Mouse (Mus musculus) Muller cell, postnatal 12 days (primary cell): ENCODE measurements around the gene Cd82.

Experiments used
- DNase-seq: peaks from one replicate; pipeline ENCODE4 v3.0.0-alpha.2; 2015; ENCODE audit errors: inconsistent ontology term

Cd82 gene

GRCm38 (mm10) chr2:93415281-93415680, 47.7 kb downstream of the Cd82 start:
- DNase-seq: no peak

- DNase-seq: no peak
These were observed 48.8 kb downstream of the Cd82 start for GRCm38 (mm10) chr2:93414163-93414562.

DNA sequence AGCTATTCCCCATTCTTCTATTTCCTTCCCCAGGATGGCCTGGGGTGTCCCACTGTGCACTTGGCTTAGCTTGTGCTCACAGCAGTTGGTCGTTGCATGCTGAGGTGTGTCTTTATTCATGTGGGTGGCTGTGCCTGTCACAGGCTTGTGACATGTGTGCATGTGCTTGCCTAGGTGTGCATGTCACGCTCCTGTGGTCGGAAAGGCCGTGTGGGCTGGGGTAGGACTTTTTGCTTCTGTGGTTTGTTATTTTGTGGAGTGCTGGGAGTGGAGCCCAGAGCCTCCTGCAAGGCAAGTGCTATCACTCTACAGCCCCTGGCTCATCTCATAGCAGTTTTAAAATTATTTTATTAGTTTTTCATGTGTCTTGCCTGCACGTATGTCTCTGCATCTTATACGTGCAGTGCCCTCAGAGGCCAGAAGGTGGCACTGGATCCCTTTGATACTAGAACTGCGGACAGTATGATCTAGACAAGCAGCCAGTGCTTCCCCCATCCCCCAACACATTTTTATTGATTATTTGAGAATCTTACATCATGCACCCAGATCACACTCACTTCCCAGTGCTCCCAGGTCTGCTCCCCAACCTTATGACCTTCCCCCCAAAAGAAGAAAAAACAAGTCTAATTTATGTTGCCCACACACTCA, 49.4 kb downstream of the Cd82 start:
- no peak for DNase-seq

GRCm38 (mm10) chr2:93412101-93412500, 50.8 kb downstream of the Cd82 start:
- no peak for DNase-seq

- DNase-seq: peak; percentile 49
These were observed 51.9 kb downstream of the Cd82 start for GRCm38 (mm10) chr2:93410899-93411570.

DNA sequence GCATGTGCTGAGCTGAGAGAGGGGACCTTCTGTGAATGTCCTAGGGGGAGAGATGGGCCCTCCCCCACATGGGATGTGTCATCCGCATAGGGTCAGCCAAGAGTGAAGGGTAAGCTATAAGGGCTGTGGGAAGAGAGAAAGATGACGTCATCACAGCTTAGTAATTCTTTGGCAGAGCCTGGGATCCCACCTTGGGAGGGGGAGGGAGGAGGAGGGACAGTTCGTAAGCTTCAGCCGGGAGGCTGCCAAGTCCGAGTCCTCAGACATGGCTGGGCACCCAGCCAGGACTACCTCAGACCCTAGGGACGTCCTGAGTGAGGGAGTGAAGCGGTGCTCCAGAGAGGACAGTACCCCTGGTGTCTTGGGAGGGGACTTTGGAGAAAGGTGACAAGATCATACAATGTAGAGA, 57.9 kb downstream of the Cd82 start:
- DNase-seq: peak; percentile 90

DNA sequence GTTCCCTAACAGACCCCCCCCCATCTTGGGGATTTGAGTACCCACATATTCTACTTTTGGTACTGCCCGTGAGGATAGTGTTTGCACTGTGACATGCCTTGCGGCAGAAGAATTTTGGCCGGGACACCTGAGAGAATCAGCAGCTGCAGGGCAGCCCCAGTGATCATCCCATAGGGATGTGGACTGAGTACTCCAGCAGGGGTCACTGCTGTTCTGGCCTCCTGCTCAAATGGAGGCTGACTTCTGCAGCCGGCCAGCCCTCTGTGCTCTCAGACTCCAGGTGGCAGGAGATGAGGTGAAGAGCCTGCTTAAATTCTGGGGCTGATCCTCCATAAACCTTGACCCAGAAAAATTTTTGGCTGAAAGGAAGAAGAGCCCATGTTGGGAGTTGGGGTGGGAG, 58.8 kb downstream of the Cd82 start:
- DNase-seq: no peak

DNA sequence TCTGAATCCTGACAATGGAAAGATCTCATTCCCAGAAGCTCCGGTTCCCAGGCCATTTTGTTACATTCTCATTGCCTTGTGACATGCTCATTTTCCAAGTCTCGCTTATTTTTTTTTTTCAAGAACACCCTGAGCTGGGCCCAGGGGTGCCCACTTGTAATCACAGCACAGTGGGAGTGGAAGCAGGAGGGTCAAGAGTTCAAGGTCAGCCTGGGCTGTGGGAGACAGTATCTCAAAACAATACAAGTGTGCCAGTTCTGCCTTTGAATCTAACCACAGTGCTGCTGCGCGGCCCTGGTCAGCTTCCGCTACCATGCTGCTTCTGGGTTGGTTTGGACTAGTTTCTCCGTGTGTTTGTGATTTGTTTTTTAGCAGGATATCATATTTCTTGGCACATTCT, 59.7 kb downstream of the Cd82 start:
- no peak for DNase-seq

- no peak for DNase-seq
These were observed 71.7 kb downstream of the Cd82 start for GRCm38 (mm10) chr2:93391198-93391597.

DNA sequence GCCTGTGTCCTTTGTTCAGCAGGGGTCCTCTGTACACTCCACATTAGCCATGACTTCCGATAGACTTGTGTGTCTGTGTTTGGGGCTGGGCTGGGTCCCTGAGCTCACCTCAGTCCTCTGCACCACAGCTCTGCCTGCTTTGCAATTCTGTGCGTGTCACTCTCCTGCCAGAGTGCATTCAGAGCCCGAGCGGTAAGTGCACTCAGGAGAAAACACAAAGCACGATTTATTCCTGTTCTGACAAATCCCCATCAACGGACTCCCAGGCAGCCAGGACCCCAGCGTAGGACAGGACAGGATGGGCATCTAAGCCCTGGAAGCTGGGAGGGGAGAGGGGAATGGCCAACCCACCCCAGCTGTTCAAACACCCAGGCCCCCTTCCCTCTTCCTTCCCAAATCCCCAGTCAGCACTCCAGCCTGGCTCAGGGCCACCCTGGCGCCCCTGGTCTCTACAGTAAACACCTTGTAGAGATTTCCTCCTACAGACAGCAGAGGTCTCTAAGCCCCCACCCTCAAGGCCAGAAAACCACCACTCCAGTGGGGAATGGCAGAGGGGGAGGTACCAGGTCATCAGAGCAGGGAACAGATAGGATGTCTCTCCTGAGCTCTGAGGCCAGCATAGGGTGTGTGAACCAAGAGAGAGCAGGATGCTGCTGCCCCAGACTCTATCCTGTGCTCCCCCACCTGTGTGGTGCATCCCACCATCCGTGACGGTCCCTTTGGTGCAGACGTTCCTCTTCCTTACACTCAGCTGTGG, 72.6 kb downstream of the Cd82 start:
- DNase-seq: no peak

GRCm38 (mm10) chr2:93386958-93387357, 76.0 kb downstream of the Cd82 start:
- DNase-seq: no peak

DNA sequence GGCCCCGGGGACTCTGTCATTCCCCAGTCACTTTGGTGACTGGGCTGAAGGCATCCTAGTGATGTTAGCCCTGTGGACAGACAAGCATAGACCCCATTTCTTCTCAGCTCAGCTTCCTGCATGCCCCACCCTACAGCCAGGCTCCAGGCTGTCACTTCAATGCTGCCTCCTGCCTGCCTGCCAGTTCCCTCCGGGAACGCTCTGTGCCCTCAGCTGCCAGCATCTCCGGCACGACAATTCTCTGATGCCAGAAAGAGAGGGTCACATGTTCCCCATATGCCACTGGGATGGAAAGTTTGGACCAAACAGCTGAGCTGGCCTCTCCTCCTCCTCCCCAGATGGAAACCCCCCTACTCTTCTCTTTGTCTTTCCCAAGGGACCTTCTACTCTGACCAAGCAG, 79.1 kb downstream of the Cd82 start:
- no peak for DNase-seq

DNA sequence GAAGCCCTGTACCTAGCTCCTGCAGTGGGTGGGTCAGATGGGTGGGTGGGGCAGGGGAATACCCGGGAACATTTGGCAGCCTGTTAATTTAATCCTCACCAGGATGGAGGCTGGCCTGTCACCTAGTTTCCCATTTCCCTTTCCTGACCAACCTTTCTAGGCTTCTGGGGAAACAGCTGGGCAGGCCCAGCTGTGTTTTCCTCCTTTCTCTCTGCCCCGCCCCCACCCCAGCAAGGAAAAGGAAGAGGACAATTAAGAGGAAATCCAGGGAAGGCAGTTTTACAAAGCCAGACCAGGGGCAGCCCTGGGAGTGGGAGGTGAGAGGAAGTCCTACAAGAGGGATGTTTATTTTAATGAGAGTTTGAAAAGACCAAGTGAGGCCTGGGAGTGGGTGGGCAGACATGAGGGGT, 82.3 kb downstream of the Cd82 start:
- DNase-seq: no peak

- DNase-seq: no peak
These were observed 85.1 kb downstream of the Cd82 start for GRCm38 (mm10) chr2:93377797-93378196.

DNA sequence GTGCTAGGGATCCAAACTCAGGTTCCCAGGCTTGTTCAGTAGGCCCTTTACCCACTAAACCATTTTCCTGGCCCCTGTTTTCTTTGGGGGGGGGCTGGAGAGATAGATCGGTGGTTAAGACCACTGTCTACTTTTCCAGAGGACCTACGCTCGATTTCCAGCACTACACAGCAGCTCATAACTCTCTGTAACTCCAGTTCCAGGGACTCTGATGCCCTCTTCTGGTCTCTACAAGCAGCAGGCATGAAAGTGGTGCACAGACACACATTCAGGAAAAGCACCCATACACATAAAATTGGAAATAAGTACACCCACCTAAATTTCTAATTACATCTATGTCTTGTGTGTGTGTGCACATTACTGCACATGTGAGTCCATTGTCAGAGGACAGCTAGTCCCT, 85.8 kb downstream of the Cd82 start:
- no peak for DNase-seq

DNA sequence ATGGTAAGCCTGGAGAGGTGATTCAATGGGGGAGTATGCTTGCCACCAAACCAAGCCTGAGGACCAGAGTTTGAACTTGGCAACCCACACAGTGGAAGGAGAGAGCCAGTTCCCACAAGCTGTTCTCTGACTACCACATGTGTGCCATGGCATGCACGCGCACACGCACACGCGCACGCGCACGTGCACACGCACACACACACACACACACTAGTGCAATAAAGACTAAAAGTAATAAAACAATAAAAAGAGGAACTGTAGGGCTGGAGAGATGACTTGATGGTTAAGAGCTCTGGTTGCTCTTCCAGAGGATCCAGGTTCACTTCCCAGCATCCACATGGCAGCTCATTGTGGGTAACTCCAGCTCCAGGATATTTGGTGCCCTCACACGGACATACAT, 90.1 kb downstream of the Cd82 start:
- no peak for DNase-seq

- peak; percentile 42 for DNase-seq
These were observed 90.8 kb downstream of the Cd82 start for GRCm38 (mm10) chr2:93372097-93372571.
